Mouse (Mus musculus) small intestine, adult 2 months (tissue): ENCODE measurements around the gene Alg2.

Source experiments
- CTCF ChIP-seq: fragments of 200-500 bp; IDR thresholded peaks from 2 replicates; pipeline ENCODE4 v1.5.1; 2012; ENCODE audit warnings: low read depth, mild to moderate bottlenecking, control low read depth, inconsistent platforms, low read length, moderate library complexity, mixed read lengths; ENCODE audit not compliant: insufficient replicate concordance, insufficient read length; ENCODE audit errors: extremely low read depth
- POLR2A ChIP-seq: fragments of 200-500 bp; IDR thresholded peaks from 2 replicates; pipeline ENCODE4 v1.6.1; 2012; ENCODE audit warnings: low read depth, mild to moderate bottlenecking, control low read depth, inconsistent platforms, low read length, moderate library complexity

GRCm38 (mm10) chr4:47499121-47499545, 25.0 kb upstream of the Alg2 start:
- TF ChIP-seq POLR2A (no peak), CTCF (no peak)
